Mouse (Mus musculus) lung, embryonic 16.5 days (tissue): ENCODE data around the gene Sirpa. TPM values are rescaled to one million over a fixed set of nuclear protein-coding genes. Genes with fewer than 3 reads are reported as not detected.
A peak's percentile ranks its signal among the peaks of the same experiment; 100 is the strongest.

Source experiments
- ATAC-seq: fragments of 200-750 bp; cut with Nextera tagmentation; 2 replicates; pipeline ENCODE4 v1.8.0; 2017; ENCODE audit warnings: low read depth, mild to moderate bottlenecking, moderate library complexity
- H3K27ac ChIP-seq: fragments of 300-500 bp; sonication (generic); 2 replicates; pipeline ENCODE4 v1.5.1; 2014; ENCODE audit warnings: mild to moderate bottlenecking, control low read depth, low read length
- H3K27me3 ChIP-seq: fragments of 300-500 bp; sonication (generic); 2 replicates; pipeline ENCODE4 v1.6.1; 2014; ENCODE audit warnings: low read depth, low read length, mixed read lengths; ENCODE audit not compliant: control insufficient read depth, insufficient read depth
- H3K36me3 ChIP-seq: fragments of 300-500 bp; sonication (generic); 2 replicates; pipeline ENCODE4 v1.6.1; 2014; ENCODE audit warnings: low read length; ENCODE audit not compliant: control insufficient read depth, insufficient read depth
- H3K4me1 ChIP-seq: fragments of 300-500 bp; sonication (generic); replicated peaks from 2 replicates; pipeline ENCODE4 v1.6.1; 2014; ENCODE audit warnings: low read length, mixed read lengths; ENCODE audit not compliant: control insufficient read depth, insufficient read depth
- H3K4me2 ChIP-seq: fragments of 300-500 bp; sonication (generic); 2 replicates; pipeline ENCODE4 v1.6.1; 2014; ENCODE audit warnings: low read depth, low read length, control low read depth
- H3K4me3 ChIP-seq: fragments of 300-500 bp; sonication (generic); 2 replicates; pipeline ENCODE4 v1.5.1; 2014; ENCODE audit warnings: mild to moderate bottlenecking, low read length, control low read depth
- H3K9ac ChIP-seq: fragments of 300-500 bp; sonication (generic); 2 replicates; pipeline ENCODE4 v1.6.1; 2014; ENCODE audit warnings: low read length, control low read depth
- H3K9me3 ChIP-seq: fragments of 300-500 bp; sonication (generic); 2 replicates; pipeline ENCODE4 v1.6.1; 2016; ENCODE audit warnings: low read length; ENCODE audit not compliant: control insufficient read depth
- WGBS: fragments of 180-500 bp; shearing (Covaris S2); extraction: QIAGEN DNeasy Blood & Tissue Kit; methylation state at CpG from one replicate; pipeline ENCODE4 v1.1.7; 2014; 5-methylcytosine and 5-hydroxymethylcytosine counted together
- polyA plus RNA-seq: library from polyadenylated mRNA; unstranded; fragments of >200 nt; fragmentation: Nextera tagmentation; extraction: Ambion mirVana; gene quantifications from 2 replicates; pipeline ENCODE4 v1.2.1, GENCODE M21; 2015

Sirpa gene
- polyA plus RNA-seq, 1 experiment from 2014 or later: 20.5 TPM

GRCm38 (mm10) chr2:129601059-129601650 is 8.5 kb downstream of the Sirpa start:
- H3K27ac ChIP-seq: no peak overlapping the region
- 0 out of 2 replicates have a peak, but pooled peaks have one; percentile 50 for ATAC-seq
- WGBS: 72% methylated on average over 1 of the region's 1 CpGs
- H3K4me1 ChIP-seq: no peaks in the 10 kb centered on the region
- no peak overlapping the region for H3K4me3 ChIP-seq
- no peaks in the 10 kb centered on the region for H3K9me3 ChIP-seq
- no peaks in the 10 kb centered on the region for H3K27me3 ChIP-seq
- no peaks in the 10 kb centered on the region for H3K36me3 ChIP-seq
- no peak overlapping the region for H3K9ac ChIP-seq
- H3K4me2 ChIP-seq: no peak overlapping the region

GRCm38 (mm10) chr2:129601894-129602663 is 9.4 kb downstream of the Sirpa start:
- Histone ChIP-seq H3K36me3 (no peaks in the 10 kb centered on the region), H3K9me3 (no peaks in the 10 kb centered on the region), H3K27ac (no peak overlapping the region), H3K27me3 (no peaks in the 10 kb centered on the region), H3K4me2 (no peak overlapping the region), H3K4me1 (no peaks in the 10 kb centered on the region), H3K4me3 (no peak overlapping the region), H3K9ac (no peak overlapping the region)
- 76% methylated on average over 10 of the region's 10 CpGs for WGBS
- ATAC-seq: no peak

GRCm38 (mm10) chr2:129602856-129603255 is 10.2 kb downstream of the Sirpa start:
- no peak overlapping the region for H3K27ac ChIP-seq
- no peaks in the 10 kb centered on the region for H3K4me1 ChIP-seq
- no peaks in the 10 kb centered on the region for H3K27me3 ChIP-seq
- WGBS: 90% methylated on average over 7 of the region's 7 CpGs
- H3K4me2 ChIP-seq: no peak overlapping the region
- H3K9ac ChIP-seq: no peak overlapping the region
- no peaks in the 10 kb centered on the region for H3K9me3 ChIP-seq
- no peak overlapping the region for H3K4me3 ChIP-seq
- no peaks in the 10 kb centered on the region for H3K36me3 ChIP-seq
- no peak for ATAC-seq

GRCm38 (mm10) chr2:129603536-129603935 is 10.9 kb downstream of the Sirpa start:
- H3K27me3 ChIP-seq: no peaks in the 10 kb centered on the region
- H3K9ac ChIP-seq: no peak overlapping the region
- no peaks in the 10 kb centered on the region for H3K9me3 ChIP-seq
- 94% methylated on average over 1 of the region's 1 CpGs for WGBS
- peak; percentile 87 for ATAC-seq
- no peak overlapping the region for H3K27ac ChIP-seq
- H3K4me3 ChIP-seq: no peak overlapping the region
- H3K4me1 ChIP-seq: no peaks in the 10 kb centered on the region
- no peak overlapping the region for H3K4me2 ChIP-seq
- no peaks in the 10 kb centered on the region for H3K36me3 ChIP-seq

GRCm38 (mm10) chr2:129604032-129604431 is 11.4 kb downstream of the Sirpa start:
- H3K4me1 ChIP-seq: no peaks in the 10 kb centered on the region
- WGBS: 34% methylated on average over 6 of the region's 6 CpGs
- no peak overlapping the region for H3K4me2 ChIP-seq

GRCm38 (mm10) chr2:129605816-129606215 is 13.2 kb downstream of the Sirpa start:
- 73% methylated on average over 3 of the region's 3 CpGs for WGBS

More at GRCm38 (mm10) chr2:129604032-129604431, 11.4 kb downstream of the Sirpa start:
- Histone ChIP-seq H3K4me3 (no peak overlapping the region), H3K27me3 (no peaks in the 10 kb centered on the region), H3K9ac (no peak overlapping the region), H3K36me3 (no peaks in the 10 kb centered on the region), H3K9me3 (no peaks in the 10 kb centered on the region), H3K27ac (no peak overlapping the region)
- no peak for ATAC-seq

GRCm38 (mm10) chr2:129606269-129606668 is 13.6 kb downstream of the Sirpa start:
- Histone ChIP-seq H3K4me3 (no peak overlapping the region), H3K9ac (no peak overlapping the region), H3K9me3 (no peaks in the 10 kb centered on the region), H3K4me1 (no peaks in the 10 kb centered on the region), H3K4me2 (no peak overlapping the region), H3K36me3 (peaks cover 3% of the 10 kb centered on the region; the same call in 1 of the 2 replicates), H3K27ac (no peak overlapping the region), H3K27me3 (no peaks in the 10 kb centered on the region)
- ATAC-seq: no peak
- 38% methylated on average over 8 of the region's 8 CpGs for WGBS

More at GRCm38 (mm10) chr2:129605816-129606215, 13.2 kb downstream of the Sirpa start:
- Histone ChIP-seq H3K9ac (no peak overlapping the region), H3K27ac (no peak overlapping the region), H3K4me3 (no peak overlapping the region), H3K36me3 (no peaks in the 10 kb centered on the region), H3K27me3 (no peaks in the 10 kb centered on the region), H3K4me1 (no peaks in the 10 kb centered on the region), H3K9me3 (no peaks in the 10 kb centered on the region), H3K4me2 (no peak overlapping the region)
- no peak for ATAC-seq

GRCm38 (mm10) chr2:129606899-129607298 is 14.3 kb downstream of the Sirpa start:
- 59% methylated on average over 2 of the region's 2 CpGs for WGBS
- Histone ChIP-seq H3K4me3 (no peak overlapping the region), H3K27ac (no peak overlapping the region), H3K9ac (no peak overlapping the region), H3K4me1 (no peaks in the 10 kb centered on the region), H3K27me3 (no peaks in the 10 kb centered on the region), H3K36me3 (peaks cover 4% of the 10 kb centered on the region; the same call in 1 of the 2 replicates), H3K9me3 (no peaks in the 10 kb centered on the region), H3K4me2 (no peak overlapping the region)
- ATAC-seq: peak; percentile 28; the same call in 1 of the 2 replicates

- Histone ChIP-seq H3K27me3 (no peaks in the 10 kb centered on the region), H3K36me3 (peaks cover 13% of the 10 kb centered on the region), H3K9ac (no peak overlapping the region), H3K4me2 (no peak overlapping the region), H3K27ac (no peak overlapping the region), H3K9me3 (peaks cover 4% of the 10 kb centered on the region; the same call in 1 of the 2 replicates), H3K4me1 (no peaks in the 10 kb centered on the region), H3K4me3 (no peak overlapping the region)
- WGBS: 60% methylated on average over 6 of the region's 6 CpGs
- peak; percentile 77 for ATAC-seq
These were observed 21.3 kb downstream of the Sirpa start for GRCm38 (mm10) chr2:129613971-129614370.
